Mouse (Mus musculus): ENCODE measurements at regions not wholly inside any gene's neighbourhood (a gene's known extent, or its start where the extent isn't known, plus 50 kb on each side); places are given as distances from the start of the nearest gene placed in this dataset.

DNA sequence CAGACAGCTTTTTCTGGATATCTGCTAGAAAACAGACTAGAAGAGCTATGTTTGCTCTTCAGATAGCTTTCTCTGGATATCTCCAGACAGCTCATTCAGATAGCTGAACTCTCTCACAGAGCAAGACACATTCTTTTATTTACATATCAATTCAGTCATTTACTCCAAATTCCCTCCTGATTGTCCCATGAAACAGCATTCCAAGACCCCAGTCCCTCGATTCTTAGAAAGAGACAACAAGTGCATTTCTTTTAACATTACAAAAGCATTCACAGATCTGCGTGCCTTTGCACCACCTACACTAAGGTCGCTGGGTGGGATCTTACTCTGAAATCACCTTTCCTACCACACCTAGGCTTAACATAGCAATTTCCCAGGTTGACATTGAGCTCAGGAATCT lies 1039.5 kb upstream of the Ddx18 start:
- TF ChIP-seq POLR2A (IDR thresholded peaks at IDR 0.05; ENCODE audit: insufficient read length, low read depth) (no peak), MYOD1 (IDR thresholded peaks at IDR 0.05; ENCODE audit: control insufficient read depth in 1 of 3, insufficient read length in 2 of 3, low read depth in 2 of 3) (no peak), E2F4 (IDR thresholded peaks at IDR 0.05; ENCODE audit: insufficient read depth) (no peak), MYOG (IDR thresholded peaks at IDR 0.05; ENCODE audit: control insufficient read depth in 1 of 3, insufficient read depth in 1 of 3, insufficient read length in 2 of 3, low read depth in 2 of 3) (no peak)

All from myocyte (in vitro differentiated cells).